Mouse (Mus musculus): Measurements from ENCODE around the gene Gm26938. TPM values are rescaled to one million over a fixed set of nuclear protein-coding genes. Genes with fewer than 3 reads are reported as not detected.

The Gm26938 gene
- polyA plus RNA-seq, 1 experiment, result not detected

GRCm38 (mm10) chr5:139817292-139817691 is 8.9 kb downstream of the Gm26938 start:
- no peak overlapping the region for H3K4me3 ChIP-seq (ENCODE audit: insufficient read depth, low read length)
- H3K4me1 ChIP-seq (ENCODE audit: control insufficient read depth, insufficient read depth, low read length), result no peaks in the 10 kb centered on the region
- no peak overlapping the region for H3K27ac ChIP-seq (ENCODE audit: insufficient read depth, low read depth, low read length)
- no peak for TF ChIP-seq POLR2A (IDR thresholded peaks at IDR 0.05; ENCODE audit: borderline replicate concordance, low read depth, low read length)
- peak; percentile 81 for TF ChIP-seq CTCF (IDR thresholded peaks at IDR 0.05; ENCODE audit: low read depth, low read length)

- Histone ChIP-seq H3K4me3 (ENCODE audit: insufficient read depth, low read length) (no peak overlapping the region), H3K27ac (ENCODE audit: insufficient read depth, low read depth, low read length) (no peak overlapping the region), H3K4me1 (ENCODE audit: control insufficient read depth, insufficient read depth, low read length) (no peaks in the 10 kb centered on the region)
- no peak for TF ChIP-seq POLR2A (IDR thresholded peaks at IDR 0.05; ENCODE audit: borderline replicate concordance, low read depth, low read length)
- TF ChIP-seq CTCF (IDR thresholded peaks at IDR 0.05; ENCODE audit: low read depth, low read length), result no peak
Observed at GRCm38 (mm10) chr5:139816445-139816844, 9.8 kb downstream of the Gm26938 start.

- no peaks in the 10 kb centered on the region for H3K4me1 ChIP-seq (ENCODE audit: control insufficient read depth, insufficient read depth, low read length)
- H3K27ac ChIP-seq (ENCODE audit: insufficient read depth, low read depth, low read length), result no peak overlapping the region
- TF ChIP-seq CTCF (IDR thresholded peaks at IDR 0.05; ENCODE audit: low read depth, low read length), result no peak
- no peak for TF ChIP-seq POLR2A (IDR thresholded peaks at IDR 0.05; ENCODE audit: borderline replicate concordance, low read depth, low read length)
- H3K4me3 ChIP-seq (ENCODE audit: insufficient read depth, low read length), result no peak overlapping the region
Observed at GRCm38 (mm10) chr5:139815964-139816363, 10.2 kb downstream of the Gm26938 start.

DNA sequence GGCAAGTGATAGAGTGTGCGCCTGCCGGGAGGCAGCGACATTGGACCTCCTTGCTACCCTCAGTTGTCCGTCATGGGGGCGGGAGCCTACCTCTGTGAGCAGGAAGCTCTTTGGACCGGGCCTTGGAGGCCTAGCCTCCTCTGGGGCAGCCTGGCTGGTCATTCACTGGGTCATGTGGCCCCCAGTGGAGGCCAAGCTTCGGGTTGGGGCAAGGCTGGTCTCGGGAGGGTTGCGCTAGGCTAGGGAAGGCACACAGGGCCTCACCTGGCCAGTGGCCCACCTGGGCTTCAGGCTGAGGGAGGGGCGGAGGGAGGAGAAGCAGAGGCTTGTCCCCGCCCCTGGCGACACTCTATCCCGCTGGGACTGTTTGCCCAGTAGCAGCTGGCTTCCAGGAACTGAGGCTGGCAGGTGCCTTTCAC is 12.2 kb downstream of the Gm26938 start:
- H3K4me3 ChIP-seq (ENCODE audit: insufficient read depth, low read length), result no peak overlapping the region
- no peak overlapping the region for H3K27ac ChIP-seq (ENCODE audit: insufficient read depth, low read depth, low read length)
- H3K4me1 ChIP-seq (ENCODE audit: control insufficient read depth, insufficient read depth, low read length), result no peaks in the 10 kb centered on the region
- no peak for TF ChIP-seq CTCF (IDR thresholded peaks at IDR 0.05; ENCODE audit: low read depth, low read length)
- no peak for TF ChIP-seq POLR2A (IDR thresholded peaks at IDR 0.05; ENCODE audit: borderline replicate concordance, low read depth, low read length)

DNA sequence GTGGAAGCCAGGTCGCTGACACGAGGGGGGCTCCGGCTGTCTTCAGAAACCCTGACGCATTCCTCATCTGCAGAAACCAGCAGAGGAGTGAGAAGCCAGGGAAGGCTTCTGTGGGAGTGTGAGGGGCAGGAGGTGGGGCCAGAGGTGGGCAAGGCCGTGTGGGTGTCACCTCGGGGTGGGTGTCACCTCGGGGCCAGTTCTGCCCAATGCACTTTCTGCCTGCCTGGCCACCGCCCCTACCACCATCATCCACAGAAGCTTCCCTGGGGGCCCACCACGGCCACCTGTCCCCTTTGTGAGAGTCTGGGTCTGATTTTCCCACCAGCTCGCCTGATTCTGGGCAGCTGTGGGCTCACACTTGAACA is 13.1 kb downstream of the Gm26938 start:
- Histone ChIP-seq H3K4me1 (ENCODE audit: control insufficient read depth, insufficient read depth, low read length) (no peaks in the 10 kb centered on the region), H3K4me3 (ENCODE audit: insufficient read depth, low read length) (no peak overlapping the region), H3K27ac (ENCODE audit: insufficient read depth, low read depth, low read length) (no peak overlapping the region)
- TF ChIP-seq CTCF (IDR thresholded peaks at IDR 0.05; ENCODE audit: low read depth, low read length) (no peak), POLR2A (IDR thresholded peaks at IDR 0.05; ENCODE audit: borderline replicate concordance, low read depth, low read length) (no peak)

DNA sequence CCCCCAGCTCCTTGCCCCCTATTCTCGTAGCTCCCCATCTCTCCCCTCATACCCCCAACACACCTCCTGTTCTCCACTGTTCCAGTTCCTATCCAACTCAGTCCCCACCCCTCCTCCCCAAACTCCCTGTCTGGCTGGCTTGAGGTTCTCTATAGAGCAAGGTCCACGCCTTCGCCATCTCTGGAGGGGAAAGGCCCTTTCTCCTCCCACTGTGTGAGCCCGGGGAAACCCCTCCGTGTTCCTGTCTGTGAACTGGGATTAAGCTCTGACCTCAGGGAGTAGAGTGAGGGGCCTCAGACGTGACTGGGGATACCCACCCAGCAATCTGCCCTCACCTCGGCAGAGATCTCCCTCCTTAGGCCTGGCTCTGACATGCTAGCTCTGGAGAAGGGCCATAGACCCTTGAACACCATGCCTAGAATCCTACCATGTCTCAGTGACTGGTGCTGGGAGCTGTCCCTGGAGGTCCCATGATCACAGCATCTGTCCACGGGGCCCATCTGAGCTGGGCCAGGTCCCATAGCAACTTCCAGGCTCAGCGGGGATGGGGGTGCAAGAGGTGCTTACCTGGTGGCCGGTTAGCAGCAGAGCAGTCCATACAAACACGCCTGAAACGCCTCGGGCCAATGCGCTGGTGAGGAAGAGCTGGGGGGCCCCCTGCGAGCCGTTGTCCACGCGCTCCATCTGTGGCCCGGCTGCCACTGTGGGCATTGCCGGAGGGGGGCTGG is 13.6 kb downstream of the Gm26938 start:
- Histone ChIP-seq H3K4me1 (ENCODE audit: control insufficient read depth, insufficient read depth, low read length) (no peaks in the 10 kb centered on the region), H3K4me3 (ENCODE audit: insufficient read depth, low read length) (no peak overlapping the region), H3K27ac (ENCODE audit: insufficient read depth, low read depth, low read length) (no peak overlapping the region)
- TF ChIP-seq CTCF (IDR thresholded peaks at IDR 0.05; ENCODE audit: low read depth, low read length) (no peak), POLR2A (IDR thresholded peaks at IDR 0.05; ENCODE audit: borderline replicate concordance, low read depth, low read length) (no peak)

DNA sequence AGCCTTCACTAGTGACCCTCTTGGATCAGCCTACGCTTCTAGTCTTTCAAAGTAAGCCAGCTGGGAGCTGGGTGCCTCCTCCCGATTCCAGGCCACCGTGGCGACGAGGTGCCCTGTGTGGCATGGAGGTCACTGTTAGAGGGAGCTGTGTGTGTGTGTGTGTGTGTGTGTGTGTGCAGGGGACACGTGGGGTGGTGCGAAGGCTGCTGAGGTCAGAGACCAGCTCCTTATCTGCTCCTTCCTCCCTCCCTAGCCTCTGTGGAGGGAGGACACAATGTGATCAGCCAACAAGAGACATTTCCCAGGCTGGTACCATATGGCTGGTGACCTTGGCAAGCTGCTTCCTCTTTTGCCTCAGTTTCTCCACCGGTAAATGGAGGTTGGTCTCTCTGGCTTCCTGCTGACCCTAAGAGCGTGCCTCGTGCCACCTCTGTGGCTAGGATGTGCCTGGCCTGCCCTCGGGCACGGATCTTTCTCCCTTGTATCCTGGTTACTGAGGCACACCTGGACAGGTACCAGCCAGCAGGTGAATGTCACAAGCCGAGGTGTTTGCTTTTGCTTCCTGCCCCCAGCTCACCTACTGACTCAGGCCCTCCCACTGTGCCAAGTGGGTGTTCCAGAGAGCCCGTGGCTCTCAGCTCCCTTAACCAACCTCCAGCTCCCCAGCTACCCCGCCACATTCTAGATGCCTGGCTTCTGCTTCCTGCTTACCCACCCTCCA is 14.4 kb downstream of the Gm26938 start:
- Histone ChIP-seq H3K27ac (ENCODE audit: insufficient read depth, low read depth, low read length) (no peak overlapping the region), H3K4me3 (ENCODE audit: insufficient read depth, low read length) (no peak overlapping the region), H3K4me1 (ENCODE audit: control insufficient read depth, insufficient read depth, low read length) (no peaks in the 10 kb centered on the region)
- no peak for TF ChIP-seq POLR2A (IDR thresholded peaks at IDR 0.05; ENCODE audit: borderline replicate concordance, low read depth, low read length)
- no peak for TF ChIP-seq CTCF (IDR thresholded peaks at IDR 0.05; ENCODE audit: low read depth, low read length)

GRCm38 (mm10) chr5:139809397-139809796 is 16.8 kb downstream of the Gm26938 start:
- no peaks in the 10 kb centered on the region for H3K4me1 ChIP-seq (ENCODE audit: control insufficient read depth, insufficient read depth, low read length)
- TF ChIP-seq CTCF (IDR thresholded peaks at IDR 0.05; ENCODE audit: low read depth, low read length), result 0 out of 2 replicates have a peak, but pooled peaks have one; percentile 21
- no peak for TF ChIP-seq POLR2A (IDR thresholded peaks at IDR 0.05; ENCODE audit: borderline replicate concordance, low read depth, low read length)
- no peak overlapping the region for H3K27ac ChIP-seq (ENCODE audit: insufficient read depth, low read depth, low read length)
- H3K4me3 ChIP-seq (ENCODE audit: insufficient read depth, low read length), result no peak overlapping the region

DNA sequence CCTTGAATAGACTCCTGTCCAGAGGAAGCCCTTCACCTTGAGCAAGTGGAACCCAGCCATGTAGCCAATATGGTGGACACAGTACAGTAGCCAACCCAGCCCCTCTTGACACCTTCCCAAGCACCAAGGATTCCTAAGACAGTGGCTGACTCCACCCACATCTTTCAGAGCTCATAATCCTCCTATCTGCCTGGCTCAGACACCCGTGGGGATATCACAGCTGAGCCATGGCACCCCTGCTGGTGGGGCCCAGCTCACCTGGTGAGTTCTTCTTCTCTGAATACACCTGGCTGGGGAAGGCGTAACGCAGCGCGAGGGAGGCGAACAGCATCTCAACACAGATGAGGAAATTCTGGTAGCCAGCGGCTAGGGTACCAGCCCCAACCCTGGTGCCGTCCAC is 20.3 kb downstream of the Gm26938 start:
- Histone ChIP-seq H3K4me1 (ENCODE audit: control insufficient read depth, insufficient read depth, low read length) (no peaks in the 10 kb centered on the region), H3K4me3 (ENCODE audit: insufficient read depth, low read length) (no peak overlapping the region), H3K27ac (ENCODE audit: insufficient read depth, low read depth, low read length) (no peak overlapping the region)
- TF ChIP-seq CTCF (IDR thresholded peaks at IDR 0.05; ENCODE audit: low read depth, low read length), result no peak
- TF ChIP-seq POLR2A (IDR thresholded peaks at IDR 0.05; ENCODE audit: borderline replicate concordance, low read depth, low read length), result no peak

DNA sequence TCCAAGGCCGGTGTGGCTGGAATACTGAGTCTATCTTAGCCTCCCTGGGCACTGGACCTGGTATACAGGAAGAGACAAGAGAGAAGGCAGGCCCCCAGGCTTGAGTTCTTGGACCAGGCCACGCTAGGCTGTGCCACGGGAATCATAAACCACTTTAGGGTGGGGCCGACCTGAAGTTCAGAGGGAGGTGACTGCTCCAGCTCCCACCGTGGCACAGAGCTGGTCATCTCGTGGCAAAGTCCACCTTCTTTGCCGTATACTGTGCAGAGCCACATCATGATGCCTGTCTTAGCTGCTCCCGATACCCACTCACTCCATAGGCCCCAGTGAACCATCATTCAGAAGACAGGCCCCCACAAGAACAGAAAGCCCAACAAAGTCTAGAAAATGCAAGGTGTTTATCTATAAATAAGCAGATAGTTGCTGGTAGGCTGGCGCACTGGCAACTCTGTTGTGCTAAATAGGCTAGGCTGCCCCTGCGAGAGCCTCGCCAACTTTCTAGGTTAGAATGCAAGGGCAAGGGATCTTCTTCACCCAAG is 21.6 kb downstream of the Gm26938 start:
- TF ChIP-seq CTCF (IDR thresholded peaks at IDR 0.05; ENCODE audit: low read depth, low read length) (no peak), POLR2A (IDR thresholded peaks at IDR 0.05; ENCODE audit: borderline replicate concordance, low read depth, low read length) (no peak)
- Histone ChIP-seq H3K4me1 (ENCODE audit: control insufficient read depth, insufficient read depth, low read length) (no peaks in the 10 kb centered on the region), H3K27ac (ENCODE audit: insufficient read depth, low read depth, low read length) (no peak overlapping the region), H3K4me3 (ENCODE audit: insufficient read depth, low read length) (no peak overlapping the region)

All from bone marrow macrophage, adult 2 months (primary cell).